9 mouse cellular contexts compared by ENCODE assay signal in genomic region chr6:98271553-98271952, GRCm38 (mm10).
DNase-seq lines count a peak whose midpoint lies in the region; TF ChIP-seq lines count a peak whose summit lies in the region.
"Had no signal": no experiment of that assay in that cellular context is flagged by ENCODE, and none has a peak within 500 bp of the region (broad histone marks: within the 10 kb centered on the region; RNA-seq: fewer than 3 reads in every experiment).

No protein-coding gene starts in this region.

- DNase-seq in adrenal gland, adult (ENCODE audit: inconsistent age in 2 of 2, low spot score in 1 of 2) = peak; percentile 21 to 68
- DNase-seq in adrenal gland, adult 8-10 months = no peak
- peak in 1 of 2 experiments; percentile 51 for DNase-seq in layer of hippocampus, adult 2 months (ENCODE audit: low spot score in 2 of 2)
- no peak for DNase-seq in layer of hippocampus, postnatal 14 days (ENCODE audit: low spot score in 2 of 2)
- DNase-seq in adrenal gland, postnatal 10 days = peak; percentile 72
- DNase-seq in heart, postnatal 14 days = peak; percentile 40 to 70
- peak; percentile 51 for DNase-seq in naive thymus-derived CD4-positive, alpha-beta T cell, adult 2 months (ENCODE audit: low read depth)
- DNase-seq in urinary bladder, postnatal 14 days (ENCODE audit: low spot score) = peak; percentile 65

- no peak overlapping the region for H3K27ac ChIP-seq in layer of hippocampus, adult 2 months

- H3K4me3 ChIP-seq in layer of hippocampus, adult 2 months = no peak overlapping the region
- H3K4me3 ChIP-seq: megakaryocyte, embryonic 14.5 days had no signal

- intact Hi-C loops in heart, postnatal 14 days (cut with DNase I) = loop anchor here (10.0 kb wide), 2 partner anchors 167 to 1353 kb away; no protein-coding TSS in a partner anchor

- TF ChIP-seq CTCF in layer of hippocampus, adult 2 months (conservative IDR thresholded peaks at IDR 0.05) = peak; percentile 84

Comparison
In these comparisons a context has a peak if more than half of its experiments do, and no peak if none do; other contexts are left out.
1. DNase-seq: peak in adrenal gland, adult (2 of 2), adrenal gland, postnatal 10 days (single experiment), heart, postnatal 14 days (2 of 2), naive thymus-derived CD4-positive, alpha-beta T cell, adult 2 months (single experiment) and urinary bladder, postnatal 14 days (single experiment); none in adrenal gland, adult 8-10 months (single experiment) and layer of hippocampus, postnatal 14 days (0 of 2).